Mouse (Mus musculus): Measurements from ENCODE around the gene Rnf32.
A peak's percentile ranks its signal among the peaks of the same experiment; 100 is the strongest.

DNA sequence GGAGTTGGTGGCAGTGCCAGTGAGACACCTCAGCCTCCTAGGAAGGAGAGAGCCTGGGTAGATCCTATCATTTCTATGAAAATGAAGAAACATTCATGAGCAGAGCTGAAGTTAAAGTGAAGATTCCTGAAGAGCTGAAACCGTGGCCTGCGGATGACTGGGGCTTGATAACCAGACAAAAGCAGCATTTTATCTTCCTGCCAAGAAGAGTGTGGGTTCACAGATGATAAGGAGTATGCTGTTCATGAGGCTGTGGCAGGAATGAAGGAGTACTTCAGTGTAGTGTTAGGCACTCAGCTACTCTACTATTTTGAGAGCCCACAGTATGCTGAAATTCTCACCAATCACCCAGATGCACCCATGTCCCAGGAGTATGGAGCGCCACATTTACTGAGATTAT lies 22.2 kb downstream of the Rnf32 start:
- TF ChIP-seq CTCF (IDR thresholded peaks at IDR 0.05; ENCODE audit: low read depth) (no peak), EP300 (IDR thresholded peaks at IDR 0.05; ENCODE audit: low read depth) (peak; percentile 82)
